8 mouse cellular contexts compared by ENCODE assay signal in the genomic region with DNA sequence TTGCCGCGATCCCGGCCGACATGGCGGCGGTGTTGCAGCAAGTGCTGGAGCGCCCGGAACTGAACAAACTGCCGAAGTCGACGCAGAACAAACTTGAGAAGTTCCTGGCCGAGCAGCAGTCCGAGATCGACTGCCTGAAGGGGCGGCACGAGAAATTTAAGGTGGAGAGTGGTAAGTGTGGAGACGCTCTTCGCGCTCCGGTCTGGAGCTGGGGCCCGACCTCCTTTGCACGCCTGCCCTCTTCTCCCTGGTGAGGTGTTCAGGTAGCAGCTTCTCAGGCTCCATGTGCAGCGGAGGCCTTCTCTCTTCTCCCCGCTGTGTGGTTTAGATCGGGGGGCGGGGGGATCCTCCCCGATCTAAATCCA. TPM values are rescaled to one million over a fixed set of nuclear protein-coding genes. Genes with fewer than 3 reads are reported as not detected.
A peak's percentile ranks its signal among the peaks of the same experiment; 100 is the strongest.
DNase-seq lines count a peak whose midpoint lies in the region; ATAC-seq and TF ChIP-seq lines count a peak whose summit lies in the region.

No protein-coding gene starts in this region.

- TF ChIP-seq CTCF in ES-Bruce4 (IDR thresholded peaks at IDR 0.05; ENCODE audit: low read depth, low read length): no peak

- no peak for TF ChIP-seq EP300 in ES-Bruce4 (IDR thresholded peaks at IDR 0.05; ENCODE audit: insufficient read depth, low read depth, low read length)

- H3K9me3 ChIP-seq in heart, embryonic 11.5 days (replicated peaks; ENCODE audit: control insufficient read depth, low read length): no peaks in the 10 kb centered on the region
- no peaks in the 10 kb centered on the region for H3K9me3 ChIP-seq in ES-Bruce4 (replicated peaks; ENCODE audit: control insufficient read depth, insufficient read depth, low read length, poor library complexity, severe bottlenecking)

- 0 out of 2 replicates have a peak, but pooled peaks cover 4% of the 10 kb centered on the region for H3K4me1 ChIP-seq in heart, embryonic 11.5 days (ENCODE audit: control insufficient read depth, insufficient read depth, low read length)
- no peaks in the 10 kb centered on the region for H3K4me1 ChIP-seq in ES-Bruce4 (ENCODE audit: control insufficient read depth, insufficient read depth, low read length)

- peak; percentile 43 for ATAC-seq in heart, embryonic 11.5 days (replicated peaks; ENCODE audit: insufficient number of reproducible peaks, low FRiP score, low TSS enrichment)
- ATAC-seq in granulocyte monocyte progenitor cell, adult 5-6 weeks (replicated peaks; ENCODE audit: poor library complexity, severe bottlenecking): peak; percentile 12
- ATAC-seq in megakaryocyte progenitor cell, adult 5-6 weeks (replicated peaks; ENCODE audit: poor library complexity): peak; percentile 21

- H3K27me3 ChIP-seq in heart, embryonic 11.5 days (ENCODE audit: control insufficient read depth, insufficient read depth, low read length): no peaks in the 10 kb centered on the region
- H3K27me3 ChIP-seq in ES-Bruce4 (ENCODE audit: control insufficient read depth, insufficient read depth, low read length, poor library complexity, severe bottlenecking): no peaks in the 10 kb centered on the region

- H3K4me3 ChIP-seq in heart, embryonic 11.5 days (ENCODE audit: low read depth, low read length): peak overlapping the region; percentile 83
- H3K4me3 ChIP-seq in ES-Bruce4 (ENCODE audit: low read depth, low read length): peak overlapping the region; percentile 72

- WGBS in heart, embryonic 11.5 days (ENCODE audit: insufficient replicate concordance): 1% methylated on average over 27 of the region's 27 CpGs

- peak overlapping the region; percentile 91 for H3K9ac ChIP-seq in heart, embryonic 11.5 days (ENCODE audit: low read depth, low read length)
- peak overlapping the region; percentile 74 for H3K9ac ChIP-seq in ES-Bruce4 (ENCODE audit: low read depth, poor library complexity, severe bottlenecking)

- H3K4me2 ChIP-seq in heart, embryonic 11.5 days: peak overlapping the region; percentile 69

- DNase-seq in heart, postnatal 10 days: no peak
- no peak for DNase-seq in ovary, postnatal 14 days (ENCODE audit: low spot score)
- DNase-seq in layer of hippocampus, adult 9-11 months: no peak
- no peak for DNase-seq in spleen, postnatal 4 days (ENCODE audit: low spot score in 2 of 2)

- peaks cover 14% of the 10 kb centered on the region for H3K36me3 ChIP-seq in heart, embryonic 11.5 days (ENCODE audit: control insufficient read depth, insufficient read depth, low read length)
- peaks cover 25% of the 10 kb centered on the region for H3K36me3 ChIP-seq in ES-Bruce4 (ENCODE audit: control insufficient read depth, insufficient read depth, low read length, poor library complexity, severe bottlenecking)

- peak overlapping the region; percentile 95 for H3K27ac ChIP-seq in heart, embryonic 11.5 days (ENCODE audit: low read depth, low read length)
- H3K27ac ChIP-seq in ES-Bruce4 (ENCODE audit: insufficient read depth, low read length): peak overlapping the region; percentile 8; the same call in 1 of the 2 replicates

- intact Hi-C loops in heart, postnatal 10 days (cut with DNase I): no loop called here

- peak; percentile 4 for TF ChIP-seq POLR2A in ES-Bruce4 (IDR thresholded peaks at IDR 0.05; ENCODE audit: insufficient read depth, low read length)

RNA-seq across cellular contexts. Expression of a gene that starts 0.6 kb away (rescaled TPM):
- polyA plus RNA-seq in heart, embryonic 11.5 days (2014; fragmentation: Nextera tagmentation; extraction: Ambion mirVana): 32.4 and 35.3 TPM in 2 replicates
- 10 to 100 TPM; 24.2 to 27.1 TPM for total RNA-seq in heart, postnatal 10 days (2021)
- 28.7 and 28.8 TPM in 2 replicates for polyA plus RNA-seq in ES-Bruce4 (2011; ENCODE audit: insufficient read depth, insufficient read length, low read depth, missing spikeins)
- 23.2 and 34.8 TPM in 2 replicates for total RNA-seq in granulocyte monocyte progenitor cell, adult 5-6 weeks (2014; fragmentation: Nextera tagmentation)
- 96.9 and 113 TPM in 2 replicates for total RNA-seq in granulocyte monocyte progenitor cell, adult 5-6 weeks (2017)
- total RNA-seq in megakaryocyte progenitor cell, adult 5-6 weeks (2015): 36.1 and 45.5 TPM in 2 replicates
- 93.9 and 107 TPM in 2 replicates for total RNA-seq in megakaryocyte progenitor cell, adult 5-6 weeks (2017)

RNA-seq across cellular contexts. Expression of a gene that starts 0.8 kb away (rescaled TPM):
- polyA plus RNA-seq in heart, embryonic 11.5 days (2014; fragmentation: Nextera tagmentation; extraction: Ambion mirVana): 127 and 163 TPM in 2 replicates
- 100 to 1,000 TPM; 137 to 147 TPM for total RNA-seq in heart, postnatal 10 days (2021)
- 240 and 254 TPM in 2 replicates for polyA plus RNA-seq in ES-Bruce4 (2011; ENCODE audit: insufficient read depth, insufficient read length, low read depth, missing spikeins)
- total RNA-seq in granulocyte monocyte progenitor cell, adult 5-6 weeks (2014; fragmentation: Nextera tagmentation): 309 and 365 TPM in 2 replicates
- 380 and 483 TPM in 2 replicates for total RNA-seq in granulocyte monocyte progenitor cell, adult 5-6 weeks (2017)
- 401 and 492 TPM in 2 replicates for total RNA-seq in megakaryocyte progenitor cell, adult 5-6 weeks (2015)
- total RNA-seq in megakaryocyte progenitor cell, adult 5-6 weeks (2017): 401 and 471 TPM in 2 replicates
